Mouse (Mus musculus): ENCODE measurements around the gene Olfr108. TPM values are rescaled to one million over a fixed set of nuclear protein-coding genes. Genes with fewer than 3 reads are reported as not detected.
A peak's percentile ranks its signal among the peaks of the same experiment; 100 is the strongest.

The Olfr108 gene
- polyA plus RNA-seq (2015; fragmentation: Nextera tagmentation; extraction: Ambion mirVana), result not detected in 2 replicates

DNA sequence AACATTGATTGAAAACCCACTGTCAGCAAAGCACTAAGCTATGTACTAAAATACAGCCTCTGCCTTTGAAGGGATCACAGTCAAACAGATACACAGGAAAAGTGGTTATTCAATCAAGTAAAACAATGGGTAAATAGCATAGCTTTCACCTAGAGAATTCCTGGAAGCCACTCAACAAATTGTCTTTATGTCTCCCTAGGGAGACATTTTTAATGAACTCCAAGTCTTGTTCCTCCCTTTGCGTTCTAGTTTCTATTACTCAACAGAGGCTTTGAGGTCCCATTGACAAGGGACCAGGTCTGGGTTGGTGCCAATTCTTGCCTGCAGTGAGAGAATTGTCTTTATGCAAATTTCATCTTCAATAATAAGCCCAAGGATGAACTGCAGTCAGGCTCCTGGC, at the start of gene Olfr108:
Gene Olfr108, plus strand, starts transcription at position 301 of the 400 bp plus-strand sequence.
- Histone ChIP-seq H3K9ac (no peak within 1 kb of the TSS), H3K27ac (no peak within 1 kb of the TSS), H3K9me3 (no peaks in the 10 kb centered on the region), H3K4me3 (replicated peaks) (no peak within 1 kb of the TSS), H3K4me2 (replicated peaks) (no peak within 1 kb of the TSS), H3K27me3 (replicated peaks) (no peaks in the 10 kb centered on the region), H3K4me1 (replicated peaks) (no peaks in the 10 kb centered on the region), H3K36me3 (no peaks in the 10 kb centered on the region)
- WGBS, result 85% methylated on average over 1 of the region's 1 CpGs
- no peak for ATAC-seq

- Histone ChIP-seq H3K9ac (no peak within 1 kb of the TSS), H3K9me3 (no peaks in the 10 kb centered on the region), H3K4me3 (replicated peaks) (no peak within 1 kb of the TSS), H3K27ac (no peak within 1 kb of the TSS), H3K4me1 (replicated peaks) (no peaks in the 10 kb centered on the region), H3K27me3 (replicated peaks) (no peaks in the 10 kb centered on the region), H3K4me2 (replicated peaks) (no peak within 1 kb of the TSS), H3K36me3 (no peaks in the 10 kb centered on the region)
- no peak for ATAC-seq
- WGBS, result 76% methylated on average over 3 of the region's 3 CpGs
Measured at GRCm38 (mm10) chr17:37398926-37399325, 46.4 kb upstream of the Olfr108 start, which contains the start of gene Olfr107. Olfr107 (plus strand) TSS chr17:37399226.

- no peak overlapping the region for H3K4me3 ChIP-seq (replicated peaks)
- no peaks in the 10 kb centered on the region for H3K9me3 ChIP-seq
- H3K36me3 ChIP-seq, result no peaks in the 10 kb centered on the region
- H3K9ac ChIP-seq, result no peak overlapping the region
- H3K4me1 ChIP-seq (replicated peaks), result no peaks in the 10 kb centered on the region
- H3K27me3 ChIP-seq (replicated peaks), result no peaks in the 10 kb centered on the region
- H3K27ac ChIP-seq, result no peak overlapping the region
- no peak overlapping the region for H3K4me2 ChIP-seq (replicated peaks)
- peak; percentile 91 for ATAC-seq
Measured at GRCm38 (mm10) chr17:37413380-37413779, 31.9 kb upstream of the Olfr108 start.

- Histone ChIP-seq H3K9me3 (no peaks in the 10 kb centered on the region), H3K27me3 (replicated peaks) (no peaks in the 10 kb centered on the region), H3K4me1 (replicated peaks) (no peaks in the 10 kb centered on the region), H3K9ac (no peak within 1 kb of the TSS), H3K27ac (no peak within 1 kb of the TSS), H3K36me3 (no peaks in the 10 kb centered on the region), H3K4me2 (replicated peaks) (no peak within 1 kb of the TSS), H3K4me3 (replicated peaks) (no peak within 1 kb of the TSS)
- 96% methylated on average over 1 of the region's 1 CpGs for WGBS
- no peak for ATAC-seq
Measured at GRCm38 (mm10) chr17:37458616-37459015, 13.3 kb downstream of the Olfr108 start, which contains the start of gene Olfr109. Olfr109 (plus strand) TSS chr17:37458916.

GRCm38 (mm10) chr17:37483452-37483851, 38.2 kb downstream of the Olfr108 start, which contains the start of gene H2-M2:
H2-M2 (minus strand) TSS chr17:37483552.
- no peaks in the 10 kb centered on the region for H3K27me3 ChIP-seq (replicated peaks)
- H3K4me1 ChIP-seq (replicated peaks), result no peaks in the 10 kb centered on the region
- no peak within 1 kb of the TSS for H3K9ac ChIP-seq
- ATAC-seq, result no peak
- H3K4me2 ChIP-seq (replicated peaks), result no peak within 1 kb of the TSS
- no peaks in the 10 kb centered on the region for H3K9me3 ChIP-seq
- no peak within 1 kb of the TSS for H3K27ac ChIP-seq
- 79% methylated on average over 2 of the region's 2 CpGs for WGBS
- no peak within 1 kb of the TSS for H3K4me3 ChIP-seq (replicated peaks)
- no peaks in the 10 kb centered on the region for H3K36me3 ChIP-seq

DNA sequence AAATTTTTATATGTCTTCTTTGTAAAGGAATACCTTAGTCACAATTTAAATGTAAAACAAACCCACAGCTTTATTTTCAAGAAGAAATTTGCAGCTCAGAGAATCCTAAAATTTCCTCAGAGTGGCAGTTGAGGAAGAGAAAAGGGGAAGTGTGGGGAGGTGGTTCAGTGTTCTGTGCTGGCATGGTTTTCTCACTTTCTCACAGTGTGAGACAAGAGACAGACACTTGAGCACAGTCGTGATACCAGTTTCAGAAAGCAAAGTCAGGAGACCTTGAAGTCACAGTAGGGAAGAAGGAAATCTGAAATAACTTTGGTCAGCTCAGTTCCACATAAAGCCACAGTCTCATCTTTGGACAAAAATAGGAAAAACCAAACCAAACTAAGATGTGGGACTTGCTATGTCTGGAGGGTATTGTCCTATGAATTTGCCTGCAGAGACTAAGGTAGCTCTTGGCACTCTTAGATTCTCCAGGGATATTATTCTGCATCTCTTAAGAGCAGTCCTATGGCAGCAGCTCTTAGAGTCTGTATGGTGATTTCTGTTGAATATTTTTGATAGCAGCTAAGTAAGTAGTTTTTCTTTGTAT, 46.7 kb downstream of the Olfr108 start, which contains the start of gene Olfr110:
Gene Olfr110, plus strand, starts transcription at position 539 of the 589 bp plus-strand sequence.
- no peak within 1 kb of the TSS for H3K9ac ChIP-seq
- H3K27me3 ChIP-seq (replicated peaks), result no peaks in the 10 kb centered on the region
- H3K4me1 ChIP-seq (replicated peaks), result no peaks in the 10 kb centered on the region
- no peaks in the 10 kb centered on the region for H3K9me3 ChIP-seq
- H3K27ac ChIP-seq, result no peak within 1 kb of the TSS
- H3K36me3 ChIP-seq, result no peaks in the 10 kb centered on the region
- ATAC-seq, result no peak
- no peak within 1 kb of the TSS for H3K4me2 ChIP-seq (replicated peaks)
- H3K4me3 ChIP-seq (replicated peaks), result no peak within 1 kb of the TSS
- 47% methylated on average over 1 of the region's 1 CpGs for WGBS

Other genes with a start within 250 kb of the Olfr108 start
- not detected in 2 replicates for gene Olfr94, start 244.5 kb upstream of the Olfr108 start, polyA plus RNA-seq (2015; fragmentation: Nextera tagmentation; extraction: Ambion mirVana)
- not detected in 2 replicates for gene Olfr95, start 232.4 kb upstream of the Olfr108 start, polyA plus RNA-seq (2015; fragmentation: Nextera tagmentation; extraction: Ambion mirVana)
- not detected in 2 replicates for gene Olfr96, start 225.3 kb upstream of the Olfr108 start, polyA plus RNA-seq (2015; fragmentation: Nextera tagmentation; extraction: Ambion mirVana)
- gene Olfr97, start 208.2 kb upstream of the Olfr108 start, polyA plus RNA-seq (2015; fragmentation: Nextera tagmentation; extraction: Ambion mirVana), result not detected in 2 replicates
- gene Olfr98, start 181.7 kb upstream of the Olfr108 start, polyA plus RNA-seq (2015; fragmentation: Nextera tagmentation; extraction: Ambion mirVana), result not detected in 2 replicates
- gene H2-M3, start 175.3 kb upstream of the Olfr108 start, polyA plus RNA-seq (2015; fragmentation: Nextera tagmentation; extraction: Ambion mirVana), result 4.8 and 4.9 TPM in 2 replicates
- 0.10 TPM in 1 of 2 replicates, not detected in the other for gene Olfr99, start 162.0 kb upstream of the Olfr108 start, polyA plus RNA-seq (2015; fragmentation: Nextera tagmentation; extraction: Ambion mirVana)
- gene Olfr101, start 141.2 kb upstream of the Olfr108 start, polyA plus RNA-seq (2015; fragmentation: Nextera tagmentation; extraction: Ambion mirVana), result not detected in 2 replicates
- gene Olfr102, start 128.4 kb upstream of the Olfr108 start, polyA plus RNA-seq (2015; fragmentation: Nextera tagmentation; extraction: Ambion mirVana), result not detected in 2 replicates
- not detected in 2 replicates for gene Olfr103, start 105.8 kb upstream of the Olfr108 start, polyA plus RNA-seq (2015; fragmentation: Nextera tagmentation; extraction: Ambion mirVana)
- not detected in 2 replicates for gene Olfr104-ps, start 85.9 kb upstream of the Olfr108 start, polyA plus RNA-seq (2015; fragmentation: Nextera tagmentation; extraction: Ambion mirVana)
- not detected in 2 replicates for gene Olfr105-ps, start 66.4 kb upstream of the Olfr108 start, polyA plus RNA-seq (2015; fragmentation: Nextera tagmentation; extraction: Ambion mirVana)
- gene Olfr106-ps, start 55.1 kb upstream of the Olfr108 start, polyA plus RNA-seq (2015; fragmentation: Nextera tagmentation; extraction: Ambion mirVana), result not detected in 2 replicates
- gene Olfr107, start 46.3 kb upstream of the Olfr108 start, polyA plus RNA-seq (2015; fragmentation: Nextera tagmentation; extraction: Ambion mirVana), result not detected in 2 replicates
- gene Olfr109, start 13.4 kb downstream of the Olfr108 start, polyA plus RNA-seq (2015; fragmentation: Nextera tagmentation; extraction: Ambion mirVana), result not detected in 2 replicates
- gene H2-M2, start 38.1 kb downstream of the Olfr108 start, polyA plus RNA-seq (2015; fragmentation: Nextera tagmentation; extraction: Ambion mirVana), result not detected in 2 replicates
- gene Olfr110, start 47.0 kb downstream of the Olfr108 start, polyA plus RNA-seq (2015; fragmentation: Nextera tagmentation; extraction: Ambion mirVana), result not detected in 2 replicates
- 0.09 TPM in 1 of 2 replicates, not detected in the other for gene Olfr111, start 62.5 kb downstream of the Olfr108 start, polyA plus RNA-seq (2015; fragmentation: Nextera tagmentation; extraction: Ambion mirVana)
- gene Olfr112, start 124.0 kb downstream of the Olfr108 start, polyA plus RNA-seq (2015; fragmentation: Nextera tagmentation; extraction: Ambion mirVana), result not detected in 2 replicates
- gene Olfr113, start 132.2 kb downstream of the Olfr108 start, polyA plus RNA-seq (2015; fragmentation: Nextera tagmentation; extraction: Ambion mirVana), result not detected in 2 replicates
- not detected in 2 replicates for gene Olfr114, start 147.3 kb downstream of the Olfr108 start, polyA plus RNA-seq (2015; fragmentation: Nextera tagmentation; extraction: Ambion mirVana)
- gene Olfr115, start 181.6 kb downstream of the Olfr108 start, polyA plus RNA-seq (2015; fragmentation: Nextera tagmentation; extraction: Ambion mirVana), result not detected in 2 replicates
- gene Olfr116, start 181.7 kb downstream of the Olfr108 start, polyA plus RNA-seq (2015; fragmentation: Nextera tagmentation; extraction: Ambion mirVana), result not detected in 2 replicates
- not detected in 2 replicates for gene Olfr117, start 218.3 kb downstream of the Olfr108 start, polyA plus RNA-seq (2015; fragmentation: Nextera tagmentation; extraction: Ambion mirVana)
- gene Olfr118, start 221.5 kb downstream of the Olfr108 start, polyA plus RNA-seq (2015; fragmentation: Nextera tagmentation; extraction: Ambion mirVana), result not detected in 2 replicates

Data from intestine, embryonic 15.5 days (tissue).